Mouse (Mus musculus) thymus, adult 2 months (tissue): Measurements from ENCODE around the gene Ift122.

Experiments used
- CTCF ChIP-seq: fragments of 200-500 bp; IDR thresholded peaks from 2 replicates; pipeline ENCODE4 v1.5.1; 2012; ENCODE audit warnings: mild to moderate bottlenecking, control low read depth, low read length, moderate library complexity, borderline replicate concordance; ENCODE audit not compliant: control insufficient read depth, poor library complexity, insufficient read depth; ENCODE audit errors: extremely low read depth
- POLR2A ChIP-seq: fragments of 200-500 bp; IDR thresholded peaks from 2 replicates; pipeline ENCODE4 v1.6.1; 2012; ENCODE audit warnings: mild to moderate bottlenecking, low read length, control low read depth, moderate library complexity; ENCODE audit not compliant: control insufficient read depth, poor library complexity, insufficient read depth; ENCODE audit errors: extremely low read depth

GRCm38 (mm10) chr6:115946389-115946788, 93.1 kb downstream of the Ift122 start:
- no peak for TF ChIP-seq CTCF
- no peak for TF ChIP-seq POLR2A
